In genomic region chr17:7142367-7142766, GRCm38 (mm10) we compare ENCODE assay signal across 13 mouse cellular contexts. TPM values are rescaled to one million over a fixed set of nuclear protein-coding genes. Genes with fewer than 3 reads are reported as not detected.
DNase-seq lines count a peak whose midpoint lies in the region; ATAC-seq lines count a peak whose summit lies in the region.
"Had no signal": no experiment of that assay in that cellular context is flagged by ENCODE, and none has a peak within 500 bp of the region (broad histone marks: within the 10 kb centered on the region; RNA-seq: fewer than 3 reads in every experiment).

No protein-coding gene starts in this region.

- H3K27me3 ChIP-seq in kidney, embryonic 14.5 days (ENCODE audit: control insufficient read depth, insufficient read depth, low read length), result no peaks in the 10 kb centered on the region
- H3K27me3 ChIP-seq: limb, embryonic 13.5 days had no signal

- no peaks in the 10 kb centered on the region for H3K4me1 ChIP-seq in kidney, embryonic 14.5 days (ENCODE audit: control insufficient read depth, insufficient read depth, low read length)
- H3K4me1 ChIP-seq: midbrain, embryonic 10.5 days had no signal

- no peak for DNase-seq in frontal cortex, postnatal 10 days (ENCODE audit: low spot score in 2 of 2)
- DNase-seq in kidney, postnatal 14 days, result peak; percentile 16
- DNase-seq in kidney, postnatal 25 days, result peak; percentile 25 to 48
- DNase-seq in thymus, postnatal 36 days, result peak; percentile 30 to 51
- no peak for DNase-seq in embryo, embryonic 9.5 days (ENCODE audit: extremely low spot score)
- DNase-seq: lung, embryonic 14.5 days; right cerebral cortex, postnatal 14 days had no signal

- no peaks in the 10 kb centered on the region for H3K9me3 ChIP-seq in kidney, embryonic 14.5 days (ENCODE audit: control insufficient read depth, low read length)
- H3K9me3 ChIP-seq: embryonic facial prominence, embryonic 10.5 days; limb, embryonic 13.5 days; midbrain, embryonic 10.5 days had no signal

- H3K4me2 ChIP-seq in kidney, embryonic 14.5 days (replicated peaks; ENCODE audit: low read depth, low read length), result no peak overlapping the region
- H3K4me2 ChIP-seq: heart, embryonic 11.5 days; limb, embryonic 13.5 days; lung, embryonic 14.5 days had no signal

- no peaks in the 10 kb centered on the region for H3K36me3 ChIP-seq in kidney, embryonic 14.5 days (ENCODE audit: control insufficient read depth, insufficient read depth, low read length)
- H3K36me3 ChIP-seq: embryonic facial prominence, embryonic 10.5 days; limb, embryonic 13.5 days; midbrain, embryonic 10.5 days had no signal

- WGBS in kidney, embryonic 14.5 days, result 52% methylated on average over 4 of the region's 4 CpGs

- H3K27ac ChIP-seq in kidney, embryonic 14.5 days (ENCODE audit: low read depth, low read length), result no peak overlapping the region
- H3K27ac ChIP-seq: embryonic facial prominence, embryonic 10.5 days; limb, embryonic 13.5 days; midbrain, embryonic 10.5 days had no signal

- H3K4me3 ChIP-seq in kidney, embryonic 14.5 days (ENCODE audit: low read length), result no peak overlapping the region
- H3K4me3 ChIP-seq: embryonic facial prominence, embryonic 10.5 days; limb, embryonic 13.5 days; midbrain, embryonic 10.5 days had no signal

- peak; percentile 45; the same call in 1 of the 2 replicates for ATAC-seq in frontal cortex, adult (ENCODE audit: low TSS enrichment)
- ATAC-seq in kidney, embryonic 14.5 days (ENCODE audit: low FRiP score, low TSS enrichment), result no peak

- H3K9ac ChIP-seq in kidney, embryonic 14.5 days (ENCODE audit: low read depth, low read length), result no peak overlapping the region
- H3K9ac ChIP-seq: limb, embryonic 13.5 days; lung, embryonic 14.5 days had no signal

RNA-seq across cellular contexts. Expression of gene Rps6ka2, which starts 27.5 kb away (rescaled TPM):
- polyA plus RNA-seq in kidney, embryonic 14.5 days (2014; fragmentation: Nextera tagmentation; extraction: Ambion mirVana), result 18.3 and 30.7 TPM in 2 replicates

Comparison
In these comparisons a context has a peak if more than half of its experiments do, and no peak if none do; other contexts are left out.
1. DNase-seq: peak in kidney, postnatal 14 days (single experiment), kidney, postnatal 25 days (2 of 2) and thymus, postnatal 36 days (2 of 2); none in frontal cortex, postnatal 10 days (0 of 2) and embryo, embryonic 9.5 days (single experiment).